Mouse (Mus musculus) forebrain, embryonic 11.5 days (tissue): ENCODE data around the gene Hmox1. TPM values are rescaled to one million over a fixed set of nuclear protein-coding genes. Genes with fewer than 3 reads are reported as not detected.
A peak's percentile ranks its signal among the peaks of the same experiment; 100 is the strongest.

ENCODE experiments used
- ATAC-seq: fragments of 200-750 bp; cut with Nextera tagmentation; replicated peaks from 2 replicates; pipeline ENCODE4 v1.8.0; 2017; ENCODE audit warnings: moderate TSS enrichment; ENCODE audit not compliant: low FRiP score
- DNase-seq: peaks from one replicate; pipeline ENCODE4 v3.0.0-alpha.2; 2017; ENCODE audit warnings: low spot score
- H3K27ac ChIP-seq: fragments of 300-500 bp; sonication (generic); 2 replicates; pipeline ENCODE4 v1.5.1; 2014; ENCODE audit warnings: low read depth, low read length
- H3K27me3 ChIP-seq: fragments of 300-500 bp; sonication (generic); 2 replicates; pipeline ENCODE4 v1.6.1; 2014; ENCODE audit warnings: mild to moderate bottlenecking, low read length, mixed read lengths; ENCODE audit not compliant: control insufficient read depth, insufficient read depth
- H3K36me3 ChIP-seq: fragments of 300-500 bp; sonication (generic); 2 replicates; pipeline ENCODE4 v1.6.1; 2014; ENCODE audit warnings: mild to moderate bottlenecking, low read length, moderate library complexity, mixed read lengths; ENCODE audit not compliant: control insufficient read depth, insufficient read depth
- H3K4me1 ChIP-seq: fragments of 300-500 bp; sonication (generic); replicated peaks from 2 replicates; pipeline ENCODE4 v1.6.1; 2014; ENCODE audit warnings: low read length, mixed read lengths; ENCODE audit not compliant: control insufficient read depth, insufficient read depth
- H3K4me2 ChIP-seq: fragments of 300-500 bp; sonication (generic); 2 replicates; pipeline ENCODE4 v1.6.1; 2014; ENCODE audit warnings: low read depth, mild to moderate bottlenecking, low read length, moderate library complexity, mixed read lengths; ENCODE audit not compliant: severe bottlenecking
- H3K4me3 ChIP-seq: fragments of 300-500 bp; sonication (generic); 2 replicates; pipeline ENCODE4 v1.5.1; 2014; ENCODE audit warnings: low read depth, low read length
- H3K9ac ChIP-seq: fragments of 300-500 bp; sonication (generic); 2 replicates; pipeline ENCODE4 v1.6.1; 2014; ENCODE audit warnings: low read length
- H3K9me3 ChIP-seq: fragments of 300-500 bp; sonication (generic); 2 replicates; pipeline ENCODE4 v1.6.1; 2016; ENCODE audit warnings: low read length, mixed read lengths; ENCODE audit not compliant: control insufficient read depth
- WGBS: fragments of 180-500 bp; shearing (Covaris S2); extraction: QIAGEN DNeasy Blood & Tissue Kit; methylation state at CpG from one replicate; pipeline ENCODE4 v1.1.7; 2014; 5-methylcytosine and 5-hydroxymethylcytosine counted together
- polyA plus RNA-seq: library from polyadenylated mRNA; unstranded; fragments of >200 nt; fragmentation: Nextera tagmentation; extraction: Ambion mirVana; gene quantifications from 2 replicates; pipeline ENCODE4 v1.2.1, GENCODE M21; 2014

Gene Hmox1
- 9.1 and 9.6 TPM in 2 replicates for polyA plus RNA-seq

DNA sequence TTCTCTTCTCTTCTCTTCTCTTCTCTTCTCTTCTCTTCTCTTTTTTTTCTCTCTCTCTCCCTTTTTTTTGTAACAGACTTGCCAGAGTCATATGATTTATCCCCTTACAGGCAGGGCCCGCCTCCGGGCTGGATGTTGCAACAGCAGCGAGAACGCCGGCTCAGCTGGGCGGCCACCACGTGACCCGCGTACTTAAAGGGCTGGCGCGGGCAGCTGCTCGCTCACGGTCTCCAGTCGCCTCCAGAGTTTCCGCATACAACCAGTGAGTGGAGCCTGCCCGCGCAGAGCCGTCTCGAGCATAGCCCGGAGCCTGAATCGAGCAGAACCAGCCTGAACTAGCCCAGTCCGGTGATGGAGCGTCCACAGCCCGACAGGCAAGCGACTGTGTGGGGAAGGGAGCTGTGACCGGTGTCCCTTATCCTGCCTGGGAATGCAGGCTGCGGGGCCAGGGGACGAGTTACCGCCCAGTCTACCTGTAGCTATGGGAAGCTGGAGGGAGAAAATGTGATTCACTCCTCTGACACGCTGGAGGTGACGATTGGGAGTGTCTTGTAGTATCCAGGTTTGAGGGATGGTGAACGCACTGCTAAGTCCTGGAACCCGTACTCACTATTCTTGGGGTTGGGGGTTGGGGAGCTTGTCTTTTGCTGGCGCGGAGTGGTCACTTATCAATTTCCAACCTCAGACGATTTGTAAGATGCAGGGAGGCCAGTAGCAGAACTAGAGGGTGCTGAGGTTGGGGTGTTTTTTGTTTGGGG, at the start of gene Hmox1:
Gene Hmox1, plus strand, starts transcription at position 223 of the 758 bp plus-strand sequence.
- Histone ChIP-seq H3K9ac (peak within 1 kb of the TSS; percentile 75), H3K9me3 (no peaks in the 10 kb centered on the region), H3K27me3 (no peaks in the 10 kb centered on the region), H3K36me3 (no peaks in the 10 kb centered on the region; the same call in 1 of the 2 replicates), H3K4me2 (peak within 1 kb of the TSS; percentile 78), H3K4me1 (peaks cover 1% of the 10 kb centered on the region; the same call in 1 of the 2 replicates), H3K4me3 (peak within 1 kb of the TSS; percentile 54), H3K27ac (no peak within 1 kb of the TSS)
- under 1% methylated on average over 36 of the region's 36 CpGs for WGBS
- ATAC-seq (peak; percentile 95), DNase-seq (peak; percentile 94)

DNA sequence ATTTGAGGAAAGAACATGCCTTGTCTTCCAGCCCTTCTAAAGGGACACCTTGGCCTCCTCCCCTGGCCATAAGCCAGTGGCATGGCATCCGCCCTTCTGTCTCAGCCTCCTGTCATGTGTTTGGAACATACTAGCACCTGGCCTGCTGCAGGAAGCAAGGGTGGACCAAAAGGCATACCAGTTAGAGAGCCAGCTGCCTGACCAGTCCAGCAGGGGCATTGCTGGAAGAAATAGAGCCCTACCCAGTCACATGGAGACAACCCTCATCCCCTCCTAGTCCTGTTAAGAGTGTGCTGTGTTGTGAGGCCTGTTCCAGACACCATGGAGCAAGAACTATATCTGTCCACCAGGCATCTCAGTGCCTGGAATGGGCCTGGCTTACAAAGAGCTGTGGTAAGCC, 47.1 kb upstream of the Hmox1 start:
- WGBS, result 85% methylated on average over 1 of the region's 1 CpGs
- Histone ChIP-seq H3K36me3 (no peaks in the 10 kb centered on the region), H3K27me3 (no peaks in the 10 kb centered on the region), H3K4me3 (no peak overlapping the region), H3K9me3 (no peaks in the 10 kb centered on the region), H3K9ac (no peak overlapping the region), H3K4me2 (no peak overlapping the region), H3K4me1 (no peaks in the 10 kb centered on the region), H3K27ac (no peak overlapping the region)
- DNase-seq (no peak), ATAC-seq (no peak)

DNA sequence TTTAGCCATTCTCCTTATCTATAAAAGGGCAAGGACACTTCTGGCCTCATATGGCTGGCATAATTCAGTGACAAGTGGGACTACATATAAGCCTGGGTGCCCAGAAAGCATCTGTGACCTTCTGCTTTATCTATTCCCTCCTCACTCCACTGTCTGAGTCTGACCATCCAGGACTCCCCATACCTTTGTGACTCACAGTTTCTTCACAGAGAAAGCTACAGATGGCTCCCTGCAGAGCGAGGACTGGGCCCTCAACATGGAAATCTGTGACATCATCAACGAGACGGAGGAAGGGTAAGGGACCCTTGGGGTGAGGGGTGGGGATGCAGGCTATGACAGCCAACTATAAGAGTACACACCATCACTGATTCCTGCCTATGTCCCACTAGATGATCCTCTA, 45.6 kb upstream of the Hmox1 start:
- Histone ChIP-seq H3K4me1 (no peaks in the 10 kb centered on the region), H3K27me3 (no peaks in the 10 kb centered on the region), H3K9ac (no peak overlapping the region), H3K9me3 (no peaks in the 10 kb centered on the region), H3K36me3 (no peaks in the 10 kb centered on the region), H3K27ac (no peak overlapping the region), H3K4me3 (no peak overlapping the region), H3K4me2 (no peak overlapping the region)
- DNase-seq, result no peak
- 88% methylated on average over 3 of the region's 3 CpGs for WGBS
- no peak for ATAC-seq

DNA sequence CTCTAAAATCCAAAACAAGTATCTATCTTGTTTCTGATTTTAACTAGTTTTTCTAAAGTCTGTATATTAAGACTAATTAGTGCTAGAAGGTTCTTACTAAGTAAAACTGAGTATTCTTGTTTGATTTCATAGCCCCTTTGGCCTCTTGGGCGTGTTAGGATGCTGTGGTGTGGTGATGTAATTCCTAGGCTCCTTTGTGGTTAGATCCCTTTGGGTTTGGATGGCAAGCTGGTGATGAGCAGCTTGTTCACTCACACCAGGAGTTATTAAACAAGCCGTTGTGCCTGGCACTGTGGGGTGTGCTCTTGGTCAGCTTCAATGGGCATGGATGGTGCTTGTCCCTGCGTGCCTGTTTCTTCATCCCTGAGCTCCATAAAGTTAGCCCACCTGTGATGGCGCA, 40.1 kb upstream of the Hmox1 start:
- DNase-seq (no peak), ATAC-seq (no peak)
- Histone ChIP-seq H3K9me3 (no peaks in the 10 kb centered on the region), H3K4me2 (no peak overlapping the region), H3K9ac (no peak overlapping the region), H3K36me3 (no peaks in the 10 kb centered on the region), H3K4me1 (no peaks in the 10 kb centered on the region), H3K4me3 (no peak overlapping the region), H3K27ac (no peak overlapping the region), H3K27me3 (no peaks in the 10 kb centered on the region)
- 84% methylated on average over 4 of the region's 4 CpGs for WGBS

DNA sequence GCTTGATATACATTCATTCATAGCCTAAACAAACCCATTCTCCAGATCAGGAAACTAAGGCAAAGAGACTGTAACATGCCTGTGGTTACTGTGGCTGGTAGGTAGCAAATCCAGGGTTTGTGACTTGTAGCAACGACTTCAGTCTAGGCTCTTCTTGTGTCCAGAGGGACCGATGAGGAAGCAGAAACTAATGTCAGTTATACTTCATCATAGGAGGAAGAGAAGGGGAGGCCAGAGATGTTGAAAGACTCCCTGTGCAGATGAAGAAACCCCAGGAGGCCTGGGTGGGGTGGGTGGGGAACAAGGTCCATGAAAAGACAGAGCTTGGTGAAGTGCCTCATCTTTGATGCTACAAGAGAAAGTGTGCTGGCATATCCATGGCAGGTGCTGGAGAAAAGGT, 37.7 kb upstream of the Hmox1 start:
- Histone ChIP-seq H3K36me3 (no peaks in the 10 kb centered on the region), H3K4me3 (no peak overlapping the region), H3K27me3 (no peaks in the 10 kb centered on the region), H3K9me3 (no peaks in the 10 kb centered on the region), H3K4me2 (no peak overlapping the region), H3K27ac (no peak overlapping the region), H3K9ac (no peak overlapping the region), H3K4me1 (no peaks in the 10 kb centered on the region)
- no peak for ATAC-seq
- WGBS, result 91% methylated on average over 2 of the region's 2 CpGs
- no peak for DNase-seq

DNA sequence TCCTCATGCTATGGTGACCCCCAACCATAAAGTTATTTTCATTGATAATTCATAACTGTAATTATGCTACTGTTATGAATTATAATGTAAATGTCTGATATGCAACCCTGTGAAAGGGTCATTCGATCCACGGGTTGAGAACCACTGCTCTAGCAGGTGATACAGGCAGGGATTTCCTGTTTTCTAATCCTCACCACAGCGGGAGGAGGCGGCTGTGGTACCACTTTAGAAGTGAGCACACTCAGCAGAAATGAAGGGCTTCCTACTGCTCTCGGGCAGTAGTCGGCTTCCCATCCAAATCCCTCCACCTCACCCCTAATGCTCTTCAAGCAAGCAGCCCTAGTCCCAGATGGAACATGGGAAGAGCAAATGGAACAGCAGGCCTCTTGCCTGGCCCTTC, 33.4 kb upstream of the Hmox1 start:
- H3K9me3 ChIP-seq, result no peaks in the 10 kb centered on the region
- no peak overlapping the region for H3K4me2 ChIP-seq
- no peak for DNase-seq
- WGBS, result 86% methylated on average over 6 of the region's 6 CpGs
- no peak for ATAC-seq
- H3K4me1 ChIP-seq, result no peaks in the 10 kb centered on the region
- no peaks in the 10 kb centered on the region for H3K36me3 ChIP-seq
- no peaks in the 10 kb centered on the region for H3K27me3 ChIP-seq
- H3K9ac ChIP-seq, result no peak overlapping the region
- no peak overlapping the region for H3K27ac ChIP-seq
- H3K4me3 ChIP-seq, result no peak overlapping the region

DNA sequence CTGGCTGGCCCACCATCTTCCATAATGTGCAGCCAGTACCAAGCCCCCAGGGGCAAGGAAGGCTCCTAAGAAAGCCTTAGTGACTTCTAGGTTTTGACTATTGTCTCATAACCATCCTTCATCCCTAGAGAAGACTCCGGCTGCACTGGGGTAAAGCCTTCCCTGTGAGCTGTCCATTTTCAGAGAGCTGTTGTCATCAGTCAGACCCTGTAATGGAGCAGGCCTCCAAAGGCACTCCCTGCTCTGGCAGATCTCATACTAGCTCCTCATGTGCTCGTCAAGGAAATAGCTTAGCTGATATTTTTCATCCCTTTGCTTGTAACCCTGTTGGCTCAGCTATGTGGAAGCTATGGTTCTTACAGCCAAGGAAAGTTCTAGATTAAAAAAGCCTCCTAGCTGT, 32.6 kb upstream of the Hmox1 start:
- Histone ChIP-seq H3K36me3 (no peaks in the 10 kb centered on the region), H3K4me3 (no peak overlapping the region), H3K9me3 (no peaks in the 10 kb centered on the region), H3K9ac (no peak overlapping the region), H3K4me1 (no peaks in the 10 kb centered on the region), H3K27me3 (no peaks in the 10 kb centered on the region), H3K4me2 (no peak overlapping the region), H3K27ac (no peak overlapping the region)
- 83% methylated on average over 2 of the region's 2 CpGs for WGBS
- no peak for DNase-seq
- no peak for ATAC-seq

DNA sequence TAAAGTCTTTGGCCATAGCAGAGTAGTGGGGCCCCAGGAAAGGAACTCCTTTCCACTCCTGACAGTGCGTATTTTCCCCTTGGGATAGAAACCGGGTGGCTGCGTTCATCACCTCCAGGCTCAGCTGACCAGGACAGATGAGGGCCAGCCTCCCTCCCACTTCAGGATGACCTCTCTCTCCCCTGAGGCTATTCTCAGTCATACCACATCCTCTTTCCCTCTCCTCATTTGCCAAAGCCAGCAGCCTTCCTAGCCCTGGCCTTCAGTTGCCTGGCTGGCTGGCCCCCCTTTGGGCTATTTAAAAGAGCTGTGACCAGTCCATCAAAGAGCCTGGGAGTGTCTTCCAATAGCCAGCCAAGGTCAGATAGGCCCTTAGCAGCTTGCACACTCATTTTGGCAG, 30.1 kb upstream of the Hmox1 start:
- Histone ChIP-seq H3K4me1 (no peaks in the 10 kb centered on the region), H3K27ac (no peak overlapping the region), H3K9ac (no peak overlapping the region), H3K4me3 (no peak overlapping the region), H3K9me3 (no peaks in the 10 kb centered on the region), H3K27me3 (no peaks in the 10 kb centered on the region), H3K36me3 (no peaks in the 10 kb centered on the region), H3K4me2 (no peak overlapping the region)
- DNase-seq, result no peak
- 83% methylated on average over 3 of the region's 3 CpGs for WGBS
- no peak for ATAC-seq

DNA sequence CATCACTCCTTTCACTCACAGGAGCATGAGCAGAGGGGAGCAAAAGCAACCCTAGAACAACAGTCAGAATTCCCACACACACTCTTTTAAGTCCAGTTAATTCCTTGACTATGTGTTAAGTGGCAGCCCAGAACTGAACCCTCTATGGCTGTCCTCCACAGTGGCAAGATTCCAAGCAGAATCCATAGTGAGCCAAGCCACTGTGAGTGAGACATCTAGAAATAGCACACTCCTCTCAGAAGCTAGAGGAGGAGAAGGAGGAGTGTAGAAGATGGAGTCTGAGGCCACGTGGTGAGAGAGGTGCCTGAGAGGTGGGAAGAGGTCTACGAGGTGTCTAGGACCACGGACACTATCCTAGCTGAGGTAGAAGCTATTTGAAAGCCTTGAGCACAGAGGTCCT, 28.6 kb upstream of the Hmox1 start:
- WGBS, result 87% methylated on average over 3 of the region's 3 CpGs
- DNase-seq (no peak), ATAC-seq (no peak)
- H3K27ac ChIP-seq, result no peak overlapping the region
- no peaks in the 10 kb centered on the region for H3K36me3 ChIP-seq
- no peaks in the 10 kb centered on the region for H3K4me1 ChIP-seq
- H3K4me3 ChIP-seq, result no peak overlapping the region
- no peaks in the 10 kb centered on the region for H3K27me3 ChIP-seq
- no peak overlapping the region for H3K9ac ChIP-seq
- no peak overlapping the region for H3K4me2 ChIP-seq
- H3K9me3 ChIP-seq, result no peaks in the 10 kb centered on the region
